Mouse (Mus musculus) cerebellum, postnatal 36 days (tissue): ENCODE data around the gene Efcab11.

Source experiments
- DNase-seq, 2 experiments: peaks; one replicate each; pipeline ENCODE4 v3.0.0; 2021 to 2022; ENCODE audit warnings: mixed read lengths in 2 of 2

The Efcab11 gene

GRCm38 (mm10) chr12:99884269-99885261, at the start of gene Efcab11, which contains the start of gene Tdp1:
Efcab11 (minus strand) TSS chr12:99884439.
Tdp1 (plus strand) TSS chr12:99884517.
- peak; percentile 93 to 95 for DNase-seq

- no peak for DNase-seq
Observed at GRCm38 (mm10) chr12:99933630-99934029, 49.4 kb upstream of the Efcab11 start.

- no peak for DNase-seq
Observed at GRCm38 (mm10) chr12:99932245-99932644, 48.0 kb upstream of the Efcab11 start.

GRCm38 (mm10) chr12:99929160-99929559, 44.9 kb upstream of the Efcab11 start:
- no peak for DNase-seq

GRCm38 (mm10) chr12:99928311-99928710, 44.1 kb upstream of the Efcab11 start:
- no peak for DNase-seq

- no peak for DNase-seq
Observed at GRCm38 (mm10) chr12:99923703-99924102, 39.5 kb upstream of the Efcab11 start.

- DNase-seq = no peak
Observed at GRCm38 (mm10) chr12:99923131-99923606, 38.9 kb upstream of the Efcab11 start.

GRCm38 (mm10) chr12:99921045-99921444, 36.8 kb upstream of the Efcab11 start:
- no peak for DNase-seq

- no peak for DNase-seq
Observed at GRCm38 (mm10) chr12:99919636-99920035, 35.4 kb upstream of the Efcab11 start.

- DNase-seq = no peak
Observed at GRCm38 (mm10) chr12:99917800-99918427, 33.7 kb upstream of the Efcab11 start.

GRCm38 (mm10) chr12:99911466-99911865, 27.2 kb upstream of the Efcab11 start:
- no peak for DNase-seq

GRCm38 (mm10) chr12:99904537-99904936, 20.3 kb upstream of the Efcab11 start:
- DNase-seq = no peak

- DNase-seq = no peak
Observed at GRCm38 (mm10) chr12:99902867-99903370, 18.7 kb upstream of the Efcab11 start.

GRCm38 (mm10) chr12:99901973-99902866, 18.0 kb upstream of the Efcab11 start:
- no peak for DNase-seq

GRCm38 (mm10) chr12:99899991-99900390, 15.8 kb upstream of the Efcab11 start:
- no peak for DNase-seq

GRCm38 (mm10) chr12:99898248-99898870, 14.1 kb upstream of the Efcab11 start:
- DNase-seq = no peak

- DNase-seq = no peak
Observed at GRCm38 (mm10) chr12:99897846-99898245, 13.6 kb upstream of the Efcab11 start.

- peak in 1 of 2 experiments; percentile 10 for DNase-seq
Observed at GRCm38 (mm10) chr12:99885282-99885901, 1.2 kb upstream of the Efcab11 start.

- DNase-seq = no peak
Observed at GRCm38 (mm10) chr12:99883713-99884105, 530 bp downstream of the Efcab11 start.

- peak; percentile 78 for DNase-seq
Observed at GRCm38 (mm10) chr12:99883000-99883712, 1.1 kb downstream of the Efcab11 start.

- no peak for DNase-seq
Observed at GRCm38 (mm10) chr12:99874609-99875008, 9.6 kb downstream of the Efcab11 start.
